ENCODE assay signal across 19 mouse cellular contexts in genomic region chr5:40246664-40247063, GRCm38 (mm10).
DNase-seq lines count a peak whose midpoint lies in the region; ATAC-seq lines count a peak whose summit lies in the region.
"Had no signal": no experiment of that assay in that cellular context is flagged by ENCODE, and none has a peak within 500 bp of the region (broad histone marks: within the 10 kb centered on the region; RNA-seq: fewer than 3 reads in every experiment).

No protein-coding gene starts in this region.

- WGBS in hindbrain, embryonic 13.5 days, result 70% methylated on average over 3 of the region's 3 CpGs

- ATAC-seq in hindbrain, embryonic 13.5 days (ENCODE audit: low FRiP score), result no peak
- ATAC-seq: CD4-positive, CD25-positive, alpha-beta regulatory T cell, adult 4 months; inflammation-experienced regulatory T-cells, adult 6 months had no signal

- H3K4me1 ChIP-seq in hindbrain, embryonic 13.5 days (replicated peaks), result no peaks in the 10 kb centered on the region
- H3K4me1 ChIP-seq: forebrain, embryonic 12.5 days; kidney, embryonic 15.5 days; limb, embryonic 15.5 days had no signal

- H3K36me3 ChIP-seq in hindbrain, embryonic 13.5 days, result no peaks in the 10 kb centered on the region
- H3K36me3 ChIP-seq: forebrain, embryonic 12.5 days; G1E; kidney, embryonic 15.5 days; limb, embryonic 15.5 days had no signal

- peak; percentile 10 to 21 for DNase-seq in right cerebral cortex, adult 2 months (ENCODE audit: low spot score in 2 of 2)
- no peak for DNase-seq in right cerebral cortex, postnatal 4 days
- DNase-seq in layer of hippocampus, adult 8-10 months (ENCODE audit: low spot score in 2 of 2), result peak; percentile 7 to 17
- DNase-seq in left cerebral cortex, postnatal 25 days (ENCODE audit: low spot score in 2 of 2), result peak; percentile 14 to 80
- no peak for DNase-seq in embryo, embryonic 10.5 days (ENCODE audit: low spot score)
- DNase-seq in gastrocnemius, postnatal 25 days, result no peak
- DNase-seq: cerebellum, postnatal 14 days; heart, adult 2 months; lung, postnatal 10 days; midbrain, embryonic 14.5 days; spleen, adult 18-20 months; thymus, adult 2 months had no signal

- H3K27ac ChIP-seq in hindbrain, embryonic 13.5 days, result no peak overlapping the region
- H3K27ac ChIP-seq: forebrain, embryonic 12.5 days; heart, adult 2 months; kidney, embryonic 15.5 days; limb, embryonic 15.5 days had no signal

- H3K9me3 ChIP-seq in hindbrain, embryonic 13.5 days, result no peaks in the 10 kb centered on the region
- H3K9me3 ChIP-seq: forebrain, embryonic 12.5 days; kidney, embryonic 15.5 days; limb, embryonic 15.5 days had no signal

- H3K4me2 ChIP-seq in hindbrain, embryonic 13.5 days, result no peak overlapping the region
- H3K4me2 ChIP-seq: forebrain, embryonic 12.5 days; kidney, embryonic 15.5 days; limb, embryonic 15.5 days had no signal

- no peaks in the 10 kb centered on the region for H3K27me3 ChIP-seq in hindbrain, embryonic 13.5 days
- H3K27me3 ChIP-seq: forebrain, embryonic 12.5 days; kidney, embryonic 15.5 days; limb, embryonic 15.5 days had no signal

- no peak overlapping the region for H3K4me3 ChIP-seq in hindbrain, embryonic 13.5 days
- H3K4me3 ChIP-seq: forebrain, embryonic 12.5 days; heart, adult 2 months; kidney, embryonic 15.5 days; limb, embryonic 15.5 days had no signal

- no peak overlapping the region for H3K9ac ChIP-seq in hindbrain, embryonic 13.5 days
- H3K9ac ChIP-seq: forebrain, embryonic 12.5 days; kidney, embryonic 15.5 days; limb, embryonic 15.5 days had no signal

- intact Hi-C loops in left cerebral cortex, postnatal 25 days (cut with DNase I), result no loop called here

Comparison
In these comparisons a context has a peak if more than half of its experiments do, and no peak if none do; other contexts are left out.
1. DNase-seq: peak in right cerebral cortex, adult 2 months (2 of 2), layer of hippocampus, adult 8-10 months (2 of 2) and left cerebral cortex, postnatal 25 days (2 of 2); none in right cerebral cortex, postnatal 4 days (single experiment), embryo, embryonic 10.5 days (single experiment) and gastrocnemius, postnatal 25 days (single experiment).